Mouse (Mus musculus): Measurements from ENCODE around the gene Rnf145. TPM values are rescaled to one million over a fixed set of nuclear protein-coding genes. Genes with fewer than 3 reads are reported as not detected.

Rnf145 gene
- polyA plus RNA-seq, 1 experiment from 2014 or later: 114 TPM

DNA sequence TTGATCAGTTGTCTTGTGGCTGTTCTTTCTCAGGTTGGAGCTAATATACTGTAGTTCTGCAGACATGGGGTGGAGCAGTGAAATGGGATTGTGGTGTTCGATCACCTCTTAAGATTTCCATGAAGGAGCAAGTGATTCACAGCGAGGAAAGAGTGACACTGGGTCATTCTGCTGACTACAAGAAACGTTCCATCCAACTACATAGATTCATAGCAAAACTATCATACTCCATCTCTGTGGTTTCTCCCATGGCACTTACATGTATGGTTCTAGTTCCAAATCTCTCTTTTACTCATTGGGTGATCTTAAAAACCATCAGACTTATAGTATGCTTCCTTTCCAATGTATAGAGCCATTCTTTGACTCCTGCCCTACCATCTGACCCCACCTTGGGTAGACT is 14.0 kb upstream of the Rnf145 start:
- H3K27ac ChIP-seq (ENCODE audit: low read depth, low read length): no peak overlapping the region
- no peaks in the 10 kb centered on the region for H3K4me1 ChIP-seq (ENCODE audit: control insufficient read depth, insufficient read depth, low read length)
- no peak for ATAC-seq (ENCODE audit: low read depth)
- no peaks in the 10 kb centered on the region for H3K36me3 ChIP-seq (ENCODE audit: control insufficient read depth, insufficient read depth, low read length)
- no peak overlapping the region for H3K4me2 ChIP-seq (ENCODE audit: low read depth, low read length)
- no peaks in the 10 kb centered on the region for H3K9me3 ChIP-seq (ENCODE audit: control insufficient read depth, low read length)
- 78% methylated on average over 3 of the region's 3 CpGs for WGBS
- H3K27me3 ChIP-seq (ENCODE audit: control insufficient read depth, insufficient read depth, low read length): no peaks in the 10 kb centered on the region
- H3K9ac ChIP-seq (replicated peaks; ENCODE audit: low read depth, low read length): no peak overlapping the region
- no peak overlapping the region for H3K4me3 ChIP-seq (ENCODE audit: low read depth, low read length)

DNA sequence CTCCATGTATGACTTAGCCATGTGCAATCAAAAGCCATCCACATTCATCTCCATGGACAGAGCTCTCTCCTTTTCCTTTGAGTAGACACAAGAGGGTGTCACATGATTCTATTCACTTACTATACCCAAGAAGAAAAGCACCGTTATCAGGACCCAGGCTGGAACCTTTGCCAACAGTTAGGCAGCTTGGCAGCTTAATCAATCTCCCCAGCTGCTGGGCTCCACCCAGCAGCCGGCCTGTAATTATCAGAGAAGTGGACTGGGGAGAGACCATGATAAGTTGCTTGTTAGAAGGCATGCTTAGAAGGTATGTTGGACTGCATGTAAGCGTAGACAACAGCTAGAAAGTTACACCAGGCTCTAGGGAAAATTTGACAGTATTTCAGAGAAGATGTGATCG is 9.9 kb upstream of the Rnf145 start:
- 60% methylated on average over 4 of the region's 4 CpGs for whole genome bisulfite sequencing
- H3K4me1 ChIP-seq (ENCODE audit: control insufficient read depth, insufficient read depth, low read length): no peaks in the 10 kb centered on the region
- no peak overlapping the region for H3K4me3 ChIP-seq (ENCODE audit: low read depth, low read length)
- H3K9ac ChIP-seq (replicated peaks; ENCODE audit: low read depth, low read length): no peak overlapping the region
- no peaks in the 10 kb centered on the region for H3K9me3 ChIP-seq (ENCODE audit: control insufficient read depth, low read length)
- no peak overlapping the region for H3K4me2 ChIP-seq (ENCODE audit: low read depth, low read length)
- ATAC-seq (ENCODE audit: low read depth): no peak
- no peaks in the 10 kb centered on the region for H3K36me3 ChIP-seq (ENCODE audit: control insufficient read depth, insufficient read depth, low read length)
- no peak overlapping the region for H3K27ac ChIP-seq (ENCODE audit: low read depth, low read length)
- no peaks in the 10 kb centered on the region for H3K27me3 ChIP-seq (ENCODE audit: control insufficient read depth, insufficient read depth, low read length)

DNA sequence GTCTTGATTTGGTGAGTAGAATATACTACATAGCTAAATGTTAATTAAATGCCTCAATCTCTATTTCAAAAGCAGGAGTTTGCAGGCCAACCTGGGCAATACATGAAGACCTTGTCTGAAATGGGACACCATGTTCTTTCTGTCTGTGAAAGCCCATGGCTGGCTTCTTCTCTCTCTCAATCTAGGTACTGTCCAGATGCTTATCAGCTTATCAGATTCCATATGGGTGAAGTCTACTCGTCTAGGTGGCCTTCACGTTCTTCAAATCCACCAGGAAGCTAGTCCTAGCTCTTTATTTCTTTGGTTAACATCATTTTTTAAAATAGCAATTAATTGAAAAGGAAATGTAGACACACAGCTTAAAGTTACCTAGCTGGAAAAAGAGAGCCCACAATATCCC is 8.9 kb upstream of the Rnf145 start:
- Histone ChIP-seq H3K4me2 (ENCODE audit: low read depth, low read length) (no peak overlapping the region), H3K27ac (ENCODE audit: low read depth, low read length) (no peak overlapping the region), H3K9ac (replicated peaks; ENCODE audit: low read depth, low read length) (no peak overlapping the region), H3K4me3 (ENCODE audit: low read depth, low read length) (no peak overlapping the region), H3K9me3 (ENCODE audit: control insufficient read depth, low read length) (no peaks in the 10 kb centered on the region), H3K27me3 (ENCODE audit: control insufficient read depth, insufficient read depth, low read length) (no peaks in the 10 kb centered on the region), H3K36me3 (ENCODE audit: control insufficient read depth, insufficient read depth, low read length) (no peaks in the 10 kb centered on the region), H3K4me1 (ENCODE audit: control insufficient read depth, insufficient read depth, low read length) (no peaks in the 10 kb centered on the region)
- ATAC-seq (ENCODE audit: low read depth): no peak
- 95% methylated on average over 2 of the region's 2 CpGs for WGBS

DNA sequence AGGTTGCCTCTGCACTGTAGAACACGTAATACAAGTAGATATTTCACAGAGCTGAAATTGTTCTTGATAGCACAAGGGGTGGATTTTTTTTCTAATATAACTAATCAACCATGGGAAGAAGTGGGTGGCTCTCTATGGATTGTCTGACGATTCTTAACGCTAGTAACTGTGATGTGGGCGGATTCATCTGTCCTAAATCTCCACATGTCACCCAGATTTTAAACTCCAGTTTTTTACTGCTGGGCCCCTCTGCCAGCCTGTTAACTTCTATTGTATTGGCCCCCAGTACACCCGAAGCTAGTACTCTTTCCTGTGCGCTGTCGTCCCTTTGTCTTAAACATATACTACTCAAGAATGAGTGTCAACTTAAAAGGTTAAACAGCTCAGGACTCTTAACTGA is 8.4 kb upstream of the Rnf145 start:
- no peaks in the 10 kb centered on the region for H3K36me3 ChIP-seq (ENCODE audit: control insufficient read depth, insufficient read depth, low read length)
- H3K27me3 ChIP-seq (ENCODE audit: control insufficient read depth, insufficient read depth, low read length): no peaks in the 10 kb centered on the region
- no peak overlapping the region for H3K4me2 ChIP-seq (ENCODE audit: low read depth, low read length)
- ATAC-seq (ENCODE audit: low read depth): no peak
- H3K9me3 ChIP-seq (ENCODE audit: control insufficient read depth, low read length): no peaks in the 10 kb centered on the region
- H3K4me1 ChIP-seq (ENCODE audit: control insufficient read depth, insufficient read depth, low read length): no peaks in the 10 kb centered on the region
- 76% methylated on average over 7 of the region's 7 CpGs for WGBS
- no peak overlapping the region for H3K9ac ChIP-seq (replicated peaks; ENCODE audit: low read depth, low read length)
- no peak overlapping the region for H3K4me3 ChIP-seq (ENCODE audit: low read depth, low read length)
- H3K27ac ChIP-seq (ENCODE audit: low read depth, low read length): no peak overlapping the region

DNA sequence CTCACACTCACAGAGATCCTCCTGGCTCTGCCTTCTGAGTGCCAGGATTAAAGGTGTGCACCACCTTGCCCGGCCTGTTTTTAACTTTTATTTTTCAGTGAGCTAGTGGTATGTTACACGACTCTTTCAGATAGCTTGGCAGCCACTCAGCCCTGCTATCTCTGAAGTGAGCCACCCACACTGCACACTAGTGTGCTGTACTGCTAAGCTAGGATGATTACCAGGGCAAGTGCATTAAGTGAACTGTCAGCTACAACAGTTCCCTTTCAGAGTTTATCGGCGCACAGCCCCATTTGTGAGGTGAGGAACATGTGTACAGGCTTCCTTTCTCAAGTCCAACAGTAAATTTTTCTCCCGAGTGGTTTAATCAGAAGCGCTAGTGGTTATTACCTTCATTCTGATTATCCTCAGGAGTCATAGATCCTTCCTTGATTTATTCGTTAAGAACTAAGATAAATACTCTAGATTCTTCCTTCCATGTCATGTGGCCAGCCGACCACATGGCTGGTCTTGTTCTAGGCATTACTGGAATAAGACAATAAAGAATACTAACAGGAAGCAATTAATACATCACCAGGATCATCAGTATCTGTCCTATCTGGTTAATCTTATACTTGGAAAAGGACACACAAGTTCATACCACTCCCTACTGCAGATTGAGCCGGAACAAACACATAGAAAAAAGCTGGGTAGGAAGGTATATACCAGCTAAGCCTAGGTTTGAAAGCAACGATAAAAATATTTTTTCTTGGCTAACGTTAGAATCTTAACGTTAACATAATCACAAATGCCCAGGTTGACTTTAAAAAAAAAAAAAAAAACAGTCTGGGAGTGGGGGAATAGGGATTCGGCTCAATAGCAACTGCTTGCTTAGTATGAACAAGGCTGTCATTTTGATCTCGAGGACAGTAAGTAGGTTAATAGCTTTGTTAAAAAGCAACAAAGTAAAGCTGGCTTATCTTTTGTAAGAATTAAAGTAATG is 6.4 kb upstream of the Rnf145 start:
- ATAC-seq (ENCODE audit: low read depth): no peak
- no peak overlapping the region for H3K4me2 ChIP-seq (ENCODE audit: low read depth, low read length)
- no peak overlapping the region for H3K4me3 ChIP-seq (ENCODE audit: low read depth, low read length)
- H3K9ac ChIP-seq (replicated peaks; ENCODE audit: low read depth, low read length): no peak overlapping the region
- WGBS: 83% methylated on average over 14 of the region's 14 CpGs
- no peaks in the 10 kb centered on the region for H3K27me3 ChIP-seq (ENCODE audit: control insufficient read depth, insufficient read depth, low read length)
- no peaks in the 10 kb centered on the region for H3K9me3 ChIP-seq (ENCODE audit: control insufficient read depth, low read length)
- no peak overlapping the region for H3K27ac ChIP-seq (ENCODE audit: low read depth, low read length)
- H3K36me3 ChIP-seq (ENCODE audit: control insufficient read depth, insufficient read depth, low read length): no peaks in the 10 kb centered on the region
- no peaks in the 10 kb centered on the region for H3K4me1 ChIP-seq (ENCODE audit: control insufficient read depth, insufficient read depth, low read length)

DNA sequence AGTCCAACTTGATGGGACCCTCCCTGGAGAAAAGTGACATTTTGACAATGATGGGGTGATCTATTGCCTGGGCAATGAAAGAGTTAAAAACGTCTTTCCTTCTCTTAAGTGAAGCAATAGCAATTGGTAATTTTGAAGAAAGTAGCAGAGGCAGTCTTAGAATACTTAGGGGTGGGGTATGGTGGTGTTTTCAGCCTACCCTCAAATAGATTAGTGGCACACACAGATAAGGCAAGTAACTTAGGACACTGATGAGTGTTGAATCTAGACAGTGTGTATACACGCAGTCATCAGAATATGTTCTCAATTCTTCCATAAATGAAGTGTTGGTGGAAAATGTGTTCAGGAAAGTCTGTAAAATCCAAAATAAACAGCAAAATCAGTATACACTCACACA is 5.7 kb upstream of the Rnf145 start:
- H3K4me1 ChIP-seq (ENCODE audit: control insufficient read depth, insufficient read depth, low read length): no peaks in the 10 kb centered on the region
- H3K27ac ChIP-seq (ENCODE audit: low read depth, low read length): no peak overlapping the region
- no peak overlapping the region for H3K4me3 ChIP-seq (ENCODE audit: low read depth, low read length)
- no peak for ATAC-seq (ENCODE audit: low read depth)
- no peak overlapping the region for H3K9ac ChIP-seq (replicated peaks; ENCODE audit: low read depth, low read length)
- no peaks in the 10 kb centered on the region for H3K27me3 ChIP-seq (ENCODE audit: control insufficient read depth, insufficient read depth, low read length)
- WGBS: 55% methylated on average over 2 of the region's 2 CpGs
- no peak overlapping the region for H3K4me2 ChIP-seq (ENCODE audit: low read depth, low read length)
- no peaks in the 10 kb centered on the region for H3K36me3 ChIP-seq (ENCODE audit: control insufficient read depth, insufficient read depth, low read length)
- no peaks in the 10 kb centered on the region for H3K9me3 ChIP-seq (ENCODE audit: control insufficient read depth, low read length)

DNA sequence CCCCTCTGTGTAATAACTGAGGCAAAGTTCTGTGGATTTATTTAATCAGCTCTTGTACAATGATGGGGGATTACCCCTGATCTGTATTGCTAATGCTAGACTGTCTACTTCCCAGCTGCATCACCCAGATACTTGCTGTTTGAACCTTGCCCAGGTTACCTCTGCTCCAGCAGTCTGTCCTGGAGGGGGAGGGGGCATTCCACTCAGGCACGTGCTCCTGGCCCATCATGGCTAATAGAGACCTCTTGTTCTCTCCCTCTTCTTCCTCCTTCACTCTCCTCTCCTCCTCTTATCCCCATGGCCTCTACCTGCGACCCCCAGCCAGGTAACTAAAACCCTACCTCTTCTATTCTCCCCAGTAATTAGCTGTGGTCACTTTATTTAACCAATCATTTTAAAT is 4.1 kb upstream of the Rnf145 start:
- Histone ChIP-seq H3K4me1 (ENCODE audit: control insufficient read depth, insufficient read depth, low read length) (no peaks in the 10 kb centered on the region), H3K27me3 (ENCODE audit: control insufficient read depth, insufficient read depth, low read length) (no peaks in the 10 kb centered on the region), H3K36me3 (ENCODE audit: control insufficient read depth, insufficient read depth, low read length) (no peaks in the 10 kb centered on the region), H3K4me2 (ENCODE audit: low read depth, low read length) (no peak overlapping the region), H3K27ac (ENCODE audit: low read depth, low read length) (no peak overlapping the region), H3K9ac (replicated peaks; ENCODE audit: low read depth, low read length) (no peak overlapping the region), H3K4me3 (ENCODE audit: low read depth, low read length) (no peak overlapping the region), H3K9me3 (ENCODE audit: control insufficient read depth, low read length) (no peaks in the 10 kb centered on the region)
- no peak for ATAC-seq (ENCODE audit: low read depth)
- 63% methylated on average over 2 of the region's 2 CpGs for WGBS

DNA sequence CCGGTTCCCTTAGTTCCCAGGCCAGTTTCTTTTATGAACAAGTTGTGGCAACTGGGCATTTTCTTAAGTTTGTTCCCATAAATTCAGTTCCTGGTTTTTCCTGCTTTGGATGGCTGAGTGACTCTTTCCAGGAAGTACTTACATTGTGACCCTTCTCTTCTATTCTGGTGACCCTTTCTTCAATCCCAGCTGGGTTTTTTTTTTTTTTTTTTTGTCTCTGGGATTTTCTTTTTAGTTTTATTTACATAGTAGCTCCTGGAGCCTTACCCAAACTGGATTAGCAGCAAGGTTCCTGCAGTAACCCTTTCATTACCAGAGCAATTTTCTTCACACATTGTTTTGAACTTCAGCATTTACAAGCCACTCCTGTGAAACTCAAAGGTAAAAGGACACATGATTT is 2.4 kb upstream of the Rnf145 start:
- Histone ChIP-seq H3K9me3 (ENCODE audit: control insufficient read depth, low read length) (no peaks in the 10 kb centered on the region), H3K27me3 (ENCODE audit: control insufficient read depth, insufficient read depth, low read length) (no peaks in the 10 kb centered on the region), H3K36me3 (ENCODE audit: control insufficient read depth, insufficient read depth, low read length) (no peaks in the 10 kb centered on the region), H3K27ac (ENCODE audit: low read depth, low read length) (no peak overlapping the region), H3K9ac (replicated peaks; ENCODE audit: low read depth, low read length) (no peak overlapping the region), H3K4me2 (ENCODE audit: low read depth, low read length) (no peak overlapping the region), H3K4me3 (ENCODE audit: low read depth, low read length) (no peak overlapping the region), H3K4me1 (ENCODE audit: control insufficient read depth, insufficient read depth, low read length) (peaks cover 6% of the 10 kb centered on the region)
- 50% methylated on average over 1 of the region's 1 CpGs for WGBS
- no peak for ATAC-seq (ENCODE audit: low read depth)

DNA sequence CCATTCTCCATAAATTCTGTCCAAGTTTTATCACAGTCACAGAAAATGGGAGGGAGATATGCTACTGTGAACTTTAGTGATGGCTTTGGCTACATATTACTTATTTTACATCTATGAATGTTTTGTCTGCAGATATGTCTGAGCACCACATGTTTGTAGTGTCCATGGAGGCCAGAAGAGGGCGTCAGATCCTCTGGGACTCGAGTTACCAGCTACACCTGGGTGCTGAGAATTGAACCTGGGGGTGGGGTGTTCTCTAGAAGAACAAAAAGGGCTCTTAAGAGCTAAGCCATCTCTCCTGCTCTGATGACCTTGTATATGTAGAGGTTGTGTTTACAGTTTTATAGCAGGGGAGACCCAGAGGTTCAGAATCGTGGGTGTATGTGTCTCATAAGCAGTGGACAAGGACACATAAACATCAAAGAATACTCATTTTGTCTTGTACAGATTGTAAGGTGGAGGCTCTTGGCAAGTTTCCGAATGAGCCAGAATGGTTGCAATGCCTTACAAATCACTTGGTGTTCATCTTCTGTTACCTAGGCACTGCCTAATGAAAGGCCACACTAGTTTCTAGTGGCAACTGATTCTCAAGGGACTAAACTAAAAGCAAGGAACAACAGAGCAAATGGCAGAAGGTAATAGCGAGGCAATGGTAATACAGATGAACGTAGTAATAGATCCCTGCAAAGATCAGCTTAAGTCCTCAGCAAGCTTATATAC is 1.0 kb upstream of the Rnf145 start:
- H3K4me3 ChIP-seq (ENCODE audit: low read depth, low read length): peak overlapping the region; percentile 90
- WGBS: 45% methylated on average over 6 of the region's 6 CpGs
- peaks cover 12% of the 10 kb centered on the region for H3K4me1 ChIP-seq (ENCODE audit: control insufficient read depth, insufficient read depth, low read length)
- no peak overlapping the region for H3K9ac ChIP-seq (replicated peaks; ENCODE audit: low read depth, low read length)
- 0 out of 2 replicates have a peak overlapping the region, but pooled peaks have one; percentile 92 for H3K27ac ChIP-seq (ENCODE audit: low read depth, low read length)
- ATAC-seq (ENCODE audit: low read depth): peak; percentile 1; the same call in 1 of the 2 replicates
- H3K27me3 ChIP-seq (ENCODE audit: control insufficient read depth, insufficient read depth, low read length): no peaks in the 10 kb centered on the region
- H3K36me3 ChIP-seq (ENCODE audit: control insufficient read depth, insufficient read depth, low read length): no peaks in the 10 kb centered on the region
- H3K9me3 ChIP-seq (ENCODE audit: control insufficient read depth, low read length): no peaks in the 10 kb centered on the region
- H3K4me2 ChIP-seq (ENCODE audit: low read depth, low read length): peak overlapping the region; percentile 71
